Mouse (Mus musculus): ENCODE data around the gene Def6. TPM values are rescaled to one million over a fixed set of nuclear protein-coding genes. Genes with fewer than 3 reads are reported as not detected.
A peak's percentile ranks its signal among the peaks of the same experiment; 100 is the strongest.

Def6 gene
- total and polyA plus RNA-seq, 3 experiments = 31.3 to 81.8 (median 53.6) TPM

- in situ Hi-C loops (cut with MboI; ENCODE audit: low pct_ligation_motif_present, low pct_unique_long_range_greater_than_20kb, low sequenced_read_pairs) = no loop called here
Measured at GRCm38 (mm10) chr17:28177540-28178046, 30.0 kb upstream of the Def6 start.

GRCm38 (mm10) chr17:28180331-28180730 is 27.2 kb upstream of the Def6 start:
- Histone ChIP-seq H3K27me3 (replicated peaks) (peaks cover 9% of the 10 kb centered on the region), H3K4me1 (ENCODE audit: control insufficient read depth in 1 of 2, insufficient read depth in 2 of 2) (peaks cover 23 to 65% of the 10 kb centered on the region in 2 experiments), H3K9me3 (replicated peaks; ENCODE audit: low read length) (no peaks in the 10 kb centered on the region), H3K27ac (ENCODE audit: insufficient read depth, low read depth) (no peak overlapping the region), H3K9ac (ENCODE audit: insufficient read depth, low read depth) (no peak overlapping the region), H3K4me3 (replicated peaks in 1 of 3; ENCODE audit: low read depth in 2 of 3, low read length in 2 of 3, poor library complexity in 1 of 3) (no peak overlapping the region), H3K4me2 (ENCODE audit: insufficient read depth, low read depth, poor library complexity, severe bottlenecking) (no peak overlapping the region), H3K36me3 (replicated peaks in 1 of 2; ENCODE audit: control insufficient read depth in 1 of 2, insufficient read depth in 1 of 2, low read length in 1 of 2) (peaks cover 0 to 13% of the 10 kb centered on the region in 2 experiments), H3K79me2 (replicated peaks; ENCODE audit: control insufficient read depth, extremely low read depth, insufficient read depth, poor library complexity, severe bottlenecking) (no peaks in the 10 kb centered on the region)
- TF ChIP-seq RAD21 (IDR thresholded peaks at IDR 0.05; ENCODE audit: low read depth, low read length) = no peak
- no peak for TF ChIP-seq USF1 (IDR thresholded peaks at IDR 0.05; ENCODE audit: low read depth, low read length)
- TF ChIP-seq USF2 (conservative IDR thresholded peaks at IDR 0.05; ENCODE audit: low read depth, low read length) = no peak
- no peak for TF ChIP-seq CTCF (conservative IDR thresholded peaks at IDR 0.05 in 1 of 2, IDR thresholded peaks at IDR 0.05 in 1 of 2; ENCODE audit: low read depth in 2 of 2, low read length in 2 of 2)
- no peak for TF ChIP-seq JUND (conservative IDR thresholded peaks at IDR 0.05; ENCODE audit: low read depth, low read length)
- no peak for TF ChIP-seq KAT2A (IDR thresholded peaks at IDR 0.05; ENCODE audit: insufficient replicate concordance, low read length)
- TF ChIP-seq TCF12 (IDR thresholded peaks at IDR 0.05; ENCODE audit: low read depth, low read length) = no peak
- no peak for TF ChIP-seq ZC3H11A (IDR thresholded peaks at IDR 0.05; ENCODE audit: low read depth, low read length)
- no peak for TF ChIP-seq CHD1 (IDR thresholded peaks at IDR 0.05; ENCODE audit: low read depth, low read length)
- in situ Hi-C loops (cut with MboI; ENCODE audit: low pct_ligation_motif_present, low pct_unique_long_range_greater_than_20kb, low sequenced_read_pairs) (no loop called here), dilution Hi-C loops (cut with MboI; ENCODE audit: extremely low pct_ligation_motif_present, extremely low pct_unique_long_range_greater_than_20kb, low sequenced_read_pairs) (no loop called here)
- no peak for DNase-seq (ENCODE audit: extremely low read depth)

More at GRCm38 (mm10) chr17:28177540-28178046, 30.0 kb upstream of the Def6 start:
- dilution Hi-C loops (cut with MboI; ENCODE audit: extremely low pct_ligation_motif_present, extremely low pct_unique_long_range_greater_than_20kb, low sequenced_read_pairs) = no loop called here
- Histone ChIP-seq H3K4me2 (ENCODE audit: insufficient read depth, low read depth, poor library complexity, severe bottlenecking) (peak overlapping the region; percentile 70), H3K9ac (ENCODE audit: insufficient read depth, low read depth) (peak overlapping the region; percentile 85), H3K27me3 (replicated peaks) (peaks cover 17% of the 10 kb centered on the region), H3K4me3 (replicated peaks in 1 of 3; ENCODE audit: low read depth in 2 of 3, low read length in 2 of 3, poor library complexity in 1 of 3) (peak overlapping the region; percentile 70 to 88 (median 77)), H3K4me1 (ENCODE audit: control insufficient read depth in 1 of 2, insufficient read depth in 2 of 2) (peaks cover 23 to 46% of the 10 kb centered on the region in 2 experiments), H3K36me3 (replicated peaks in 1 of 2; ENCODE audit: control insufficient read depth in 1 of 2, insufficient read depth in 1 of 2, low read length in 1 of 2) (peaks cover 0 to 6% of the 10 kb centered on the region in 2 experiments), H3K27ac (ENCODE audit: insufficient read depth, low read depth) (peak overlapping the region; percentile 27; the same call in 1 of the 2 replicates), H3K79me2 (replicated peaks; ENCODE audit: control insufficient read depth, extremely low read depth, insufficient read depth, poor library complexity, severe bottlenecking) (no peaks in the 10 kb centered on the region), H3K9me3 (replicated peaks; ENCODE audit: low read length) (no peaks in the 10 kb centered on the region)
- peak; percentile 17; the same call in 1 of the 2 replicates for TF ChIP-seq MAZ (IDR thresholded peaks at IDR 0.05; ENCODE audit: low read depth, low read length)
- no peak for TF ChIP-seq ETS1 (conservative IDR thresholded peaks at IDR 0.05; ENCODE audit: low read depth, low read length)
- DNase-seq (ENCODE audit: extremely low read depth) = peak; percentile 31

DNA sequence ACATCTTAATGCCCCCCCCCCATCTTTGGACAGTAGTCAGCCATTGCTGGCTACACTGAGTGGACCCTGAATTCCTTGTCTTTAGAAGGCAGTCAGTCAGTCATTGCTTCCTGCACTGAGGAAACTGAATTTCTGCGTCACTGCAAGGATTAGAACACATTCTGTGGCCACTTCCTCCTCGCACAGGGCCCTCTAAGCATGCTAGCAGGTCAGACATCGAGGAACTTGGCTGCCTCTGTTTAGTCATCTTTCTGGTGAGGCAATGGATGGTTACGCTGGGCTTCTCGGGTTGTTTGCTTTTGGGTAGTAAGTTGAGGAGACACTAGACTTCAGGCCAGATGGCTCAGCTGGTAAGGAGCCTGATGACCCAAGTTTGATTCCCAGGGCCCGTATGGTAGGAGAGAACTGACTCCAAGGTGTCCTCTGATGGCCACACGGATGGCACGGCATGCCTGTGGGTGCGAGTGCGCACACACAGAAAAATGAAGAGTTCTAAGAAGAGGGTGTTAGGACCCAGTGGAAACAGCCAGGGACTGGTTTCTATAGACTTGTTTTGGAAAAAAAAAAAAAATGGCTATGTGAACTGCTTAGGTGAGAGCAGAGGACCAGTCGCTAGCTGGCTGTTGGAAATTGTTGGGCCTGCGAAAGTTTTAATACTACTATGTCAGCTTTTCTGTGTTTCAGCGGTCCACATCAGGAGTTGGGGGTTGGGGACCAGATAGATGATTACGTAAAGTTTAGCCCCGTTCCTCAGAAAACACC is 26.6 kb upstream of the Def6 start:
- Histone ChIP-seq H3K27ac (ENCODE audit: insufficient read depth, low read depth) (no peak overlapping the region), H3K4me2 (ENCODE audit: insufficient read depth, low read depth, poor library complexity, severe bottlenecking) (peak overlapping the region; percentile 24; the same call in 1 of the 2 replicates), H3K9me3 (replicated peaks; ENCODE audit: low read length) (no peaks in the 10 kb centered on the region), H3K4me3 (replicated peaks in 1 of 3; ENCODE audit: low read depth in 2 of 3, low read length in 2 of 3, poor library complexity in 1 of 3) (no peak overlapping the region), H3K4me1 (ENCODE audit: control insufficient read depth in 1 of 2, insufficient read depth in 2 of 2) (peaks cover 23 to 69% of the 10 kb centered on the region in 2 experiments), H3K27me3 (replicated peaks) (peaks cover 5% of the 10 kb centered on the region), H3K79me2 (replicated peaks; ENCODE audit: control insufficient read depth, extremely low read depth, insufficient read depth, poor library complexity, severe bottlenecking) (no peaks in the 10 kb centered on the region), H3K9ac (ENCODE audit: insufficient read depth, low read depth) (no peak overlapping the region), H3K36me3 (replicated peaks in 1 of 2; ENCODE audit: control insufficient read depth in 1 of 2, insufficient read depth in 1 of 2, low read length in 1 of 2) (peaks cover 0 to 16% of the 10 kb centered on the region in 2 experiments)
- DNase-seq (ENCODE audit: extremely low read depth) = no peak
- in situ Hi-C loops (cut with MboI; ENCODE audit: low pct_ligation_motif_present, low pct_unique_long_range_greater_than_20kb, low sequenced_read_pairs) (no loop called here), dilution Hi-C loops (cut with MboI; ENCODE audit: extremely low pct_ligation_motif_present, extremely low pct_unique_long_range_greater_than_20kb, low sequenced_read_pairs) (no loop called here)
- TF ChIP-seq SIN3A (IDR thresholded peaks at IDR 0.05; ENCODE audit: low read length) (peak; percentile 78), HCFC1 (IDR thresholded peaks at IDR 0.05; ENCODE audit: low read depth, low read length) (peak; percentile 24; the same call in 1 of the 2 replicates), ZNF384 (IDR thresholded peaks at IDR 0.05; ENCODE audit: low read depth, low read length) (peak; percentile 95), PAX5 (IDR thresholded peaks at IDR 0.05; ENCODE audit: low read length) (no peak), IRF4 (IDR thresholded peaks at IDR 0.05; ENCODE audit: low read depth, low read length) (0 out of 2 replicates have a peak, but pooled peaks have one; percentile 49)
